Comparison of ENCODE assay signal across 13 mouse cellular contexts in the genomic region with DNA sequence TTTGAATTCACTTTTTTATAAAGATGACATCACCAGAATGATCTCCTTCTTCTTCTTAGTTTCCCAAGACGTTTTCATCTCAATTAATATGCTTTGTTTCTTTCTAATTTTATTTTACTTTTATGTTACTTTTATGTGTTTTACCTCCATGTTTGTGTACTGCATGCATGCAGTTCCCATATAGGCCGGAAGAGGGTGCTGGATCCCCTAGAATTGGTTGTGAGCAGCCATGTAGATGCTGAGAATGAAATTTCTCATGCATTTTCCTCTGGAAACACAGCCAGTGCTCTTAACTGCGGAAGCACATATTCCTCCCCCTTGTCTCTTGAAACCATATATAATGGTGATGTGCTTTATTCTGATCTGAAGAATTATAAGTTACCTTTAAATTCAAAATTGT.
DNase-seq lines count a peak whose midpoint lies in the region; TF ChIP-seq lines count a peak whose summit lies in the region.
"Had no signal": no experiment of that assay in that cellular context is flagged by ENCODE, and none has a peak within 500 bp of the region (broad histone marks: within the 10 kb centered on the region; RNA-seq: fewer than 3 reads in every experiment).

No protein-coding gene starts in this region.

- no peak overlapping the region for H3K27ac ChIP-seq in layer of hippocampus, adult 2 months
- H3K27ac ChIP-seq: embryonic facial prominence, embryonic 13.5 days; macrophage had no signal

- TF ChIP-seq CTCF in layer of hippocampus, adult 2 months (conservative IDR thresholded peaks at IDR 0.05): peak; percentile 66

- DNase-seq in cerebellum, postnatal 10 days: peak; percentile 45 to 56
- no peak for DNase-seq in cerebellum, adult 11 months
- no peak for DNase-seq in layer of hippocampus, adult 2 months (ENCODE audit: low spot score in 2 of 2)
- no peak for DNase-seq in layer of hippocampus, postnatal 14 days (ENCODE audit: low spot score in 2 of 2)
- DNase-seq in 3T3-L1 (ENCODE audit: low read depth, low spot score): peak; percentile 42
- peak; percentile 13 for DNase-seq in c-Kit-positive CD71-positive TER-119-negative erythroid progenitor cells, embryonic 14.5 days (ENCODE audit: low read depth)
- DNase-seq in ovary, postnatal 36 days (ENCODE audit: low spot score): no peak
- no peak for DNase-seq in yolk sac, embryonic 10.5 days (ENCODE audit: low spot score)
- DNase-seq: adrenal gland, adult 8-10 months; heart, postnatal 36 days; layer of hippocampus, postnatal 36 days had no signal

- no peak overlapping the region for H3K4me3 ChIP-seq in layer of hippocampus, adult 2 months
- H3K4me3 ChIP-seq: embryonic facial prominence, embryonic 13.5 days had no signal

Comparison
In these comparisons a context has a peak if more than half of its experiments do, and no peak if none do; other contexts are left out.
1. DNase-seq: peak in cerebellum, postnatal 10 days (2 of 2), 3T3-L1 (single experiment) and c-Kit-positive CD71-positive TER-119-negative erythroid progenitor cells, embryonic 14.5 days (single experiment); none in cerebellum, adult 11 months (single experiment), layer of hippocampus, adult 2 months (0 of 2), layer of hippocampus, postnatal 14 days (0 of 2), ovary, postnatal 36 days (single experiment) and yolk sac, embryonic 10.5 days (single experiment).